Mouse (Mus musculus) urinary bladder, postnatal 10 days (tissue): ENCODE results near the gene Plcg2.

Experiments
- DNase-seq: peaks from one replicate; pipeline ENCODE4 v3.0.0; 2022; ENCODE audit warnings: low spot score

Gene Plcg2

GRCm38 (mm10) chr8:117634406-117634805, 136.3 kb downstream of the Plcg2 start:
- DNase-seq = no peak

- DNase-seq = no peak
Observed at GRCm38 (mm10) chr8:117637462-117637861, 139.4 kb downstream of the Plcg2 start.

GRCm38 (mm10) chr8:117639631-117640030, 141.5 kb downstream of the Plcg2 start:
- DNase-seq = no peak

GRCm38 (mm10) chr8:117645486-117645885, 147.4 kb downstream of the Plcg2 start:
- DNase-seq = no peak

GRCm38 (mm10) chr8:117646020-117646419, 147.9 kb downstream of the Plcg2 start:
- DNase-seq = no peak

- no peak for DNase-seq
Observed at GRCm38 (mm10) chr8:117646440-117646839, 148.3 kb downstream of the Plcg2 start.

GRCm38 (mm10) chr8:117652318-117652717, 154.2 kb downstream of the Plcg2 start:
- DNase-seq = no peak

- no peak for DNase-seq
Observed at GRCm38 (mm10) chr8:117658990-117659389, 160.9 kb downstream of the Plcg2 start.

- no peak for DNase-seq
Observed at GRCm38 (mm10) chr8:117660358-117661031, 162.4 kb downstream of the Plcg2 start.

- DNase-seq = no peak
Observed at GRCm38 (mm10) chr8:117667349-117668124, 169.4 kb downstream of the Plcg2 start.

- no peak for DNase-seq
Observed at GRCm38 (mm10) chr8:117670461-117670860, 172.4 kb downstream of the Plcg2 start.

- no peak for DNase-seq
Observed at GRCm38 (mm10) chr8:117672558-117672957, 174.5 kb downstream of the Plcg2 start.

- no peak for DNase-seq
Observed at GRCm38 (mm10) chr8:117673430-117673830, 175.3 kb downstream of the Plcg2 start, which contains the start of gene Sdr42e1. Gene Sdr42e1 (minus strand): TSS chr8:117673689.

GRCm38 (mm10) chr8:117675171-117675570, 177.1 kb downstream of the Plcg2 start:
- DNase-seq = no peak

GRCm38 (mm10) chr8:117676460-117676859, 178.4 kb downstream of the Plcg2 start:
- no peak for DNase-seq

- DNase-seq = no peak
Observed at GRCm38 (mm10) chr8:117677011-117677410, 178.9 kb downstream of the Plcg2 start.

GRCm38 (mm10) chr8:117678650-117679049, 180.6 kb downstream of the Plcg2 start:
- no peak for DNase-seq

GRCm38 (mm10) chr8:117683925-117684472, 185.9 kb downstream of the Plcg2 start:
- DNase-seq = no peak

GRCm38 (mm10) chr8:117684504-117684903, 186.4 kb downstream of the Plcg2 start:
- no peak for DNase-seq
